Mouse (Mus musculus) cerebellum, adult 2 months (tissue): ENCODE measurements around the gene Crybg2.

Source experiments
- CTCF ChIP-seq: fragments of 200-500 bp; IDR thresholded peaks from 2 replicates; pipeline ENCODE4 v1.5.1; 2011; ENCODE audit warnings: low read depth, mild to moderate bottlenecking, control low read depth, low read length, moderate library complexity, borderline replicate concordance; ENCODE audit not compliant: insufficient read depth
- POLR2A ChIP-seq: fragments of 200-500 bp; IDR thresholded peaks from 2 replicates; pipeline ENCODE4 v1.6.1; 2011; ENCODE audit warnings: low read length, control low read depth, borderline replicate concordance; ENCODE audit not compliant: insufficient read depth

GRCm38 (mm10) chr4:134102742-134103119 lies 42.1 kb downstream of the Crybg2 start:
- TF ChIP-seq POLR2A (no peak), CTCF (no peak)
